Mouse (Mus musculus) liver, postnatal 0 days (tissue): ENCODE data around the gene Nav3.

ENCODE experiments used
- CTCF ChIP-seq: sonication (generic); IDR thresholded peaks from 2 replicates; pipeline ENCODE4 v1.5.1; 2016; ENCODE audit warnings: antibody characterized with exemption, low read depth
- EP300 ChIP-seq: IDR thresholded peaks from 2 replicates; pipeline ENCODE4 v1.6.1; 2016; ENCODE audit warnings: antibody characterized with exemption, low read depth, mild to moderate bottlenecking

- no peak for TF ChIP-seq CTCF
- no peak for TF ChIP-seq EP300
Observed at GRCm38 (mm10) chr10:110192881-110193280, 263.1 kb downstream of the Nav3 start.
